Mouse (Mus musculus): Measurements from ENCODE around the gene Ppp1r16b. TPM values are rescaled to one million over a fixed set of nuclear protein-coding genes. Genes with fewer than 3 reads are reported as not detected.

Ppp1r16b gene
- polyA plus RNA-seq, 2 experiments, result 1.4 to 4.1 TPM

- Histone ChIP-seq H3K9ac (ENCODE audit: low read depth, low read length, severe bottlenecking) (no peak overlapping the region), H3K4me2 (replicated peaks; ENCODE audit: low read depth, low read length, severe bottlenecking) (no peak overlapping the region), H3K4me3 (replicated peaks; ENCODE audit: low read length) (no peak overlapping the region), H3K36me3 (ENCODE audit: control insufficient read depth, insufficient read depth, low read length) (no peaks in the 10 kb centered on the region), H3K4me1 (ENCODE audit: control insufficient read depth, insufficient read depth, low read length) (no peaks in the 10 kb centered on the region), H3K27ac (replicated peaks; ENCODE audit: low read depth, low read length) (no peak overlapping the region), H3K9me3 (ENCODE audit: control insufficient read depth, low read length) (no peaks in the 10 kb centered on the region), H3K27me3 (ENCODE audit: control insufficient read depth, insufficient read depth, low read length) (no peaks in the 10 kb centered on the region)
- no peak for TF ChIP-seq POLR2A (IDR thresholded peaks at IDR 0.05; ENCODE audit: borderline replicate concordance, extremely low read depth, insufficient read depth, insufficient read length)
- no peak for ATAC-seq (ENCODE audit: low FRiP score, low read depth)
- DNase-seq (ENCODE audit: low spot score), result no peak
- WGBS, result 6% methylated on average over 4 of the region's 4 CpGs
Observed at GRCm38 (mm10) chr2:158683038-158683413, 17.8 kb downstream of the Ppp1r16b start.

- TF ChIP-seq POLR2A (IDR thresholded peaks at IDR 0.05; ENCODE audit: borderline replicate concordance, extremely low read depth, insufficient read depth, insufficient read length), result no peak
- DNase-seq (ENCODE audit: low spot score) (no peak), ATAC-seq (ENCODE audit: low FRiP score, low read depth) (no peak)
- WGBS, result 63% methylated on average over 9 of the region's 9 CpGs
- no peaks in the 10 kb centered on the region for H3K9me3 ChIP-seq (ENCODE audit: control insufficient read depth, low read length)
- H3K9ac ChIP-seq (ENCODE audit: low read depth, low read length, severe bottlenecking), result no peak overlapping the region
- no peak overlapping the region for H3K27ac ChIP-seq (replicated peaks; ENCODE audit: low read depth, low read length)
- H3K27me3 ChIP-seq (ENCODE audit: control insufficient read depth, insufficient read depth, low read length), result no peaks in the 10 kb centered on the region
- no peak overlapping the region for H3K4me3 ChIP-seq (replicated peaks; ENCODE audit: low read length)
- peaks cover 6% of the 10 kb centered on the region for H3K4me1 ChIP-seq (ENCODE audit: control insufficient read depth, insufficient read depth, low read length)
- no peaks in the 10 kb centered on the region for H3K36me3 ChIP-seq (ENCODE audit: control insufficient read depth, insufficient read depth, low read length)
- H3K4me2 ChIP-seq (replicated peaks; ENCODE audit: low read depth, low read length, severe bottlenecking), result no peak overlapping the region
Observed at GRCm38 (mm10) chr2:158684247-158684843, 19.1 kb downstream of the Ppp1r16b start.

GRCm38 (mm10) chr2:158684910-158685309, 19.7 kb downstream of the Ppp1r16b start:
- ATAC-seq (ENCODE audit: low FRiP score, low read depth), result no peak
- no peak overlapping the region for H3K4me2 ChIP-seq (replicated peaks; ENCODE audit: low read depth, low read length, severe bottlenecking)
- WGBS, result 57% methylated on average over 3 of the region's 3 CpGs
- H3K4me3 ChIP-seq (replicated peaks; ENCODE audit: low read length), result no peak overlapping the region
- no peaks in the 10 kb centered on the region for H3K9me3 ChIP-seq (ENCODE audit: control insufficient read depth, low read length)
- TF ChIP-seq POLR2A (IDR thresholded peaks at IDR 0.05; ENCODE audit: borderline replicate concordance, extremely low read depth, insufficient read depth, insufficient read length), result no peak
- no peak for DNase-seq (ENCODE audit: low spot score)
- peaks cover 11% of the 10 kb centered on the region for H3K4me1 ChIP-seq (ENCODE audit: control insufficient read depth, insufficient read depth, low read length)
- H3K9ac ChIP-seq (ENCODE audit: low read depth, low read length, severe bottlenecking), result no peak overlapping the region
- no peaks in the 10 kb centered on the region for H3K36me3 ChIP-seq (ENCODE audit: control insufficient read depth, insufficient read depth, low read length)
- no peak overlapping the region for H3K27ac ChIP-seq (replicated peaks; ENCODE audit: low read depth, low read length)
- H3K27me3 ChIP-seq (ENCODE audit: control insufficient read depth, insufficient read depth, low read length), result no peaks in the 10 kb centered on the region

GRCm38 (mm10) chr2:158686394-158686793, 21.2 kb downstream of the Ppp1r16b start:
- H3K9ac ChIP-seq (ENCODE audit: low read depth, low read length, severe bottlenecking), result no peak overlapping the region
- H3K4me2 ChIP-seq (replicated peaks; ENCODE audit: low read depth, low read length, severe bottlenecking), result no peak overlapping the region
- H3K4me3 ChIP-seq (replicated peaks; ENCODE audit: low read length), result no peak overlapping the region
- H3K4me1 ChIP-seq (ENCODE audit: control insufficient read depth, insufficient read depth, low read length), result peaks cover 11% of the 10 kb centered on the region
- H3K36me3 ChIP-seq (ENCODE audit: control insufficient read depth, insufficient read depth, low read length), result no peaks in the 10 kb centered on the region
- no peak for DNase-seq (ENCODE audit: low spot score)
- no peaks in the 10 kb centered on the region for H3K9me3 ChIP-seq (ENCODE audit: control insufficient read depth, low read length)
- no peak for TF ChIP-seq POLR2A (IDR thresholded peaks at IDR 0.05; ENCODE audit: borderline replicate concordance, extremely low read depth, insufficient read depth, insufficient read length)
- 34% methylated on average over 2 of the region's 2 CpGs for WGBS
- no peaks in the 10 kb centered on the region for H3K27me3 ChIP-seq (ENCODE audit: control insufficient read depth, insufficient read depth, low read length)
- H3K27ac ChIP-seq (replicated peaks; ENCODE audit: low read depth, low read length), result no peak overlapping the region
- ATAC-seq (ENCODE audit: low FRiP score, low read depth), result 0 out of 2 replicates have a peak, but pooled peaks have one; percentile 21

GRCm38 (mm10) chr2:158687804-158688241, 22.6 kb downstream of the Ppp1r16b start:
- WGBS, result 65% methylated on average over 22 of the region's 25 CpGs
- no peak for TF ChIP-seq POLR2A (IDR thresholded peaks at IDR 0.05; ENCODE audit: borderline replicate concordance, extremely low read depth, insufficient read depth, insufficient read length)
- no peak for DNase-seq (ENCODE audit: low spot score)
- ATAC-seq (ENCODE audit: low FRiP score, low read depth), result no peak
- no peaks in the 10 kb centered on the region for H3K27me3 ChIP-seq (ENCODE audit: control insufficient read depth, insufficient read depth, low read length)
- H3K27ac ChIP-seq (replicated peaks; ENCODE audit: low read depth, low read length), result no peak overlapping the region
- peaks cover 11% of the 10 kb centered on the region for H3K4me1 ChIP-seq (ENCODE audit: control insufficient read depth, insufficient read depth, low read length)
- H3K4me3 ChIP-seq (replicated peaks; ENCODE audit: low read length), result no peak overlapping the region
- no peaks in the 10 kb centered on the region for H3K9me3 ChIP-seq (ENCODE audit: control insufficient read depth, low read length)
- no peak overlapping the region for H3K4me2 ChIP-seq (replicated peaks; ENCODE audit: low read depth, low read length, severe bottlenecking)
- H3K9ac ChIP-seq (ENCODE audit: low read depth, low read length, severe bottlenecking), result no peak overlapping the region
- no peaks in the 10 kb centered on the region for H3K36me3 ChIP-seq (ENCODE audit: control insufficient read depth, insufficient read depth, low read length)

Measured in limb, embryonic 14.5 days (tissue).